Mouse (Mus musculus): Measurements from ENCODE around the gene Umad1.

DNA sequence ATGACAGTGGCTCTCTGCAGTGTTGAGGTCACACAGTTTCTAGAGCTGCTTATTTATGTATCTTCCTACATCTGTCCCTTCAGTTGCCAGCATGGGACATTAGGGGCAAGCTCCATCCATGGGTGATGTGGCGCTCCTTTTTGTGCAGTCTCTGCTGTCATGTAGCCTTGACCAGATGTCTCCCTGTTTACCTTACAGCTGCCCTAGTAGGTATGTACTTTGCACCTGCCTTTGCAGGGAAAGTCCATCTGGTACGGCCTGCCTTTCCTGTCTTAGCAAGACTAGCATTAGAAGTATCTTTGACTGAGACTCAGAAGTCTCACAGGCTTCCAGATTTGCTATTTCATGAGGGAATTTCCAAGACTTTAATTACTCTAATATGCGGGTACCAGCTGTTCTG lies 12.0 kb downstream of the Umad1 start:
- TF ChIP-seq POLR2A (IDR thresholded peaks at IDR 0.05; ENCODE audit: insufficient read length, low read depth) = no peak
- TF ChIP-seq MAX (IDR thresholded peaks at IDR 0.05; ENCODE audit: low read depth) = no peak
- no peak for TF ChIP-seq SRF (IDR thresholded peaks at IDR 0.05; ENCODE audit: control insufficient read depth, insufficient read length, low read depth)
- TF ChIP-seq POLR2AphosphoS2 (IDR thresholded peaks at IDR 0.05; ENCODE audit: insufficient read length, low read depth) = no peak
- TF ChIP-seq E2F4 (IDR thresholded peaks at IDR 0.05; ENCODE audit: insufficient read depth) = no peak
- TF ChIP-seq CEBPB (IDR thresholded peaks at IDR 0.05; ENCODE audit: insufficient read depth, poor library complexity, severe bottlenecking) = no peak
- no peak for TF ChIP-seq USF1 (IDR thresholded peaks at IDR 0.05; ENCODE audit: low read depth)
- no peak for TF ChIP-seq MYOG (IDR thresholded peaks at IDR 0.05; ENCODE audit: control insufficient read depth in 1 of 3, insufficient read depth in 1 of 3, insufficient read length in 2 of 3, low read depth in 2 of 3)
